Mouse (Mus musculus) cerebellum, postnatal 10 days (tissue): ENCODE measurements at regions not wholly inside any gene's neighbourhood (a gene's known extent, or its start where the extent isn't known, plus 50 kb on each side); places are given as distances from the start of the nearest gene placed in this dataset.

ENCODE experiments used
- DNase-seq, 2 experiments: peaks; one replicate each; pipeline ENCODE4 v3.0.0; 2021; ENCODE audit warnings: mixed read lengths in 2 of 2

DNA sequence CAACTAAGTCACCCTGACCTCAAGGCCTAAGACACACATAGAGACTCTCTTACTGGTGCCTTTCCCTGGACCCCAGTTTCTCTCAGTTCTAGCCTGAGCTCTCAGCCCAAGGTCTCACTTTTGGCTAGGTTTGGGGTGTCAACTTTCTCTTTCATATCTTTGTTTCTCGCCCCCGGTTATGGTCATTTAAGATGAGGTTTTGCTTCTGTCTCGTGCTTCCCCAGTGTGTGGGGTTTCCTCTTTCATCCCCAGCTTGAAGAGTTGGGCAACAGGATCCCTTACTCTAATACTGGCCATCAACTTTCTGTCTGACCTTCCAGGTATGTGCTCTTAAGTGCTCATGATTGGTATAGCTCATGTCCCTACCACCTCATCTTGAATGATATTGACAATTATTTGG lies 67.5 kb downstream of the Lmo4 start:
- DNase-seq, result no peak

- DNase-seq, result no peak
Observed at GRCm38 (mm10) chr3:144136432-144136831, 68.6 kb downstream of the Lmo4 start.

GRCm38 (mm10) chr3:144135646-144136045 lies 69.4 kb downstream of the Lmo4 start:
- no peak for DNase-seq

DNA sequence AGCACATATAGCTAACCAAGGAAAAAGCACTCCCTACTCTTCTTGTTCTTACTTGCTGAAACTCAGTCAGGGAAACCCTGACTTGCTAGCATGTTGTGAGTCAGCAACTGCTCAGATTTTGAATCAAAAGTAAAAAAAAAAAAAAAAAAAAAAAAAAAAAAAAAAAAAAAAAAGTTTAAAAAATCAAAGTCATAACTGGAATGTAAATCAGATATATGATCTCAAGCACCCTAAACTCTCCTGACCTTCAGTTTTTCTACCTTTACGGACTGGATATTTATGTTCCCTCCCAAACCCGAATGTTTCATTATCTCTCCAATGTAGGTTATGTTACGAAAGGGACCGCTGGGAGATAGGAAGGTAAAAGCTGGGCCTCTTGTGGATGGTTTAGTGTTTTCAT lies 77.0 kb downstream of the Lmo4 start:
- DNase-seq, result no peak

DNA sequence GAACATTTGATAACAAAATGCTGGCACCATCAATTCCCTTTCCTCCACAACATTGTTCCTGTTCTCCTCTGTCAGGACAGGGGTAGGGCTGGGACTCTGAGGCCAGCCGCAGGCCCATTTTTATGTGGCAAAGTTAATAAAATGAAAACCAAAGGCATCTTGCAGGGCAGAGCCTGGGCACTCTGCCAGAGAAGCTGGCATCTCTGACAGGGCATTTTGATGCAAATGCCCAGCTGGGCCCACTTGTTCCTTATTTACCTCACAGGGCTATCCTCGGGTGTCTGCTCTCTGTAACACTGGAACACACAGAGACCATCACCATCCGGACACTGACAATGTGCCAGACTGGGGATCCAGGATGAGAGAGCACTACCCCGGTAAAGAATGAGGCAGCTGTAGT lies 80.7 kb downstream of the Lmo4 start:
- DNase-seq, result peak; percentile 76 to 86

DNA sequence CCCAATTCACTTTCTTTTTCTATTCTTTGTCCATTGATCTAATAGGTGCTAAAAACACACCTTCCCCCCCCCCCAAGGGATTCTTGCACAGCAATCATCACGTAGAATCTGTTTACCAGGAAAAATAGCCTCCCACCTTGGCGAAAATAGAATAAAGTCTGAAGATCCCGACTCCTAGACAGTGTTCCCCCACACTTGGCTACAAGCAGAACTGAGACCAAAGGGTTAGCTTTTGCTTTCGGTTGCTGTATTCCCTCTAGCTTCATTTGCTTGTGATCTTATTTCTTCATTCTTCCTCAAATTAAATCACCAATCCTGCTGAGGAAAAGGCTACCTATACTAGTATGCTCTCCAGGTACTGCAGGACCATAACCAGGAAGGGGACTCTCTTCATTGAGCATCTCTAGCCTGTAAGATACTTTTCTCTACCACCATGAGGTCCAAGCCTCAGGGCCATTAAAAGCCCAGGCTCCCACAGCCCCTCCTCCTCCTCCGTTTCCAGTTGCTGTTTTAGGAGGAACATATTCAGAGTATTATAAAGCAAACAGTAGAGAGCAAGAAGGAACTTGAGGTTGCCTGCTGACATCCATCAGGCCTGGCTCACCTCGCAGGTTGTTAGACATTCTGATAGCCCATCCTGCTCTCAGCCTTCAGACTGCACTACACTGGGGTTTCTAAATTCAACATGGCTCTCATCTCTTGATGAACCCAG lies 81.5 kb downstream of the Lmo4 start:
- no peak for DNase-seq

DNA sequence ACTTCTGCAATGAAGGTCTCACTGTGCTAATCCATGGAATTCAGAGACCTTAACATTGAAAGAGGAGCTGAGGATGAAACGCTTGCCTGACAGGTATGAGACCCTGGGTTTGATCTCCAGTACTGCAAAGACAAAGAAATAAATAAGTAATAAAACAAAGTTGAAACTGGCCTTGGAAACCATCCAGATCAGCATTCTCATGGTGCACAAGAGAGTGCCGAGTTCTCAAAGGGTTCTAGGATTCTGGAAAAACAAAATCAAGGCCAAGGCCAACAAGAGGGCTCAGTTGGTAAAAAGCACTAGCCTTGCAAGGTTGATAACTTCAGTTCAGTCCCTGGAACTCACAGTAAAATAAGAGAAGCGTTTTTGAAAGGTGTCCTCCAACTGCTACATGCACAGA lies 85.9 kb downstream of the Lmo4 start:
- no peak for DNase-seq

GRCm38 (mm10) chr3:144113672-144114645 lies 91.1 kb downstream of the Lmo4 start:
- DNase-seq, result peak in 1 of 2 experiments; percentile 14

DNA sequence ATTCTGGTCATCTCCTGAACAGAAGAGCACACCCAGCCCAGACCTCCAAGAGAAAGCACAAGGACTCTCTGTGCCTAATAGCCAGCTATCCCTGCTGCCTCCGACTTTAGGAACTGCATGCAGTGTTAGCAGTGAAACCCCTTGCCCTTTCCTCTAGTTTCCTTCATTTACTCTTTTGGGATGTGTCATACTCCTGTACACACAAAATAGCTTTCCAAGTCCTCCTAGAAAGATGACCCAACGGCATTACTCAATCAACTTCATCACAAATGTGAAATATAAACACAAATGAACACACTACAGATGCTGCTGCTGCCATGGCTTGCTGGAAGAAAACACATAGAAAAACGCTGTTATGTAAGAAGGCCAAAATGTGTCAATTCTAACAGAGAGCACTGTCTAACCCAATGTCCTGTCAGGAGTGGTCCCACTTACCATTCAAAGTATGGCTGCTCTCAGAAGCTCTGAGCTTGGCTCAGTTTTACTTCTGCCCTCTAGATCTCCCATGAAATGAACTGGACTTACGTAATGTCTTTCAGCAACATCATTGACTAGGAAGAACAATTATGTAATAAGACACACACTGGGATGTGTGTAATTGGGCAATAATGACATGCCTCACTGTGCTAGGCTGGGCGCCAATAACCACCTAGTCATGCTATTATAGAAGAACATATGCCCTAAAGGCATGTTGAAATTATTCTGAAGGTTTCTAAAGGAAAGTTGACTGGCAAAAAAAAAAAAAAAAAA lies 94.5 kb downstream of the Lmo4 start:
- peak; percentile 11 to 30 for DNase-seq

- no peak for DNase-seq
Observed at GRCm38 (mm10) chr3:144109769-144110168, 95.3 kb downstream of the Lmo4 start.

DNA sequence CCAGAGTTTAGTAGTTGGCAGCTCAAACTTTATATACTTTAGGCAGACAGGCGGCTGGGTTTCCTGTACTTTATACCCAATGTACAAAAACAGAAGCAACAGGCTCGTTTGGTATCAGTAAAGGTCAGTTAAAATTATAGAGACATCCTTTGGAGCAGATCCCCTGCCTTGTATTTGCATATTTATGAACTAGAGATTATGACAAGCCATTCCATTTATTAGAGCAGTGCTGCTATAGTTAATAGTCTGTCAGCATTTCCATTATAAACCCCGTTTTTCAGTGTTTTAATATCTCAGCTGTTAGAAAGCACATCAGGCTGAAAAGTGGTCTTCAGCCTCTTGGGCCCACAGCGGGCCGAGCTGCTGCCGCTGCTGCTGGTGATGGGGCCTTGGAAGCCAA lies 96.7 kb downstream of the Lmo4 start:
- DNase-seq, result no peak

DNA sequence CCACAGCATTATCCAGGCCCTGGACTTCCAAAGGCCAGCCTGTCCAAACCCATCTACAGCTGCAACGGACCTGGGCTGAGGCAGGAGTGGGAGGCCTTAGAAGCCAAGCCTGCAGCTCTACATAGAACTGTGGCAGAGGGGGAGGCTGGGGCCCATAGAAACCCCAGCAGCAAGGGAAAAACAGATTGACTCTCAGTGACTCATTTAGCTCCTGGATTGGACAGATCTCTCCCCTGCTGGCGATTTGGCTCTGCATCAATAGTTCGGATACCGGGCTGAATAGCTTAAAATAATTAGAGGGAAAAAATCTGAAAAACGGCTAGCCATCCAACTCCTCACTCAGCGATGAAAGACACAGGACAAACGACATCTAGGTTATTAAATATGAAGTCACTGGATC lies 97.4 kb downstream of the Lmo4 start:
- peak; percentile 87 to 93 for DNase-seq

- DNase-seq, result peak in 1 of 2 experiments; percentile 12
Observed at GRCm38 (mm10) chr3:144104366-144104765, 100.7 kb downstream of the Lmo4 start.

- no peak for DNase-seq
Observed at GRCm38 (mm10) chr3:144099444-144099843, 105.6 kb downstream of the Lmo4 start.

- DNase-seq, result no peak
Observed at GRCm38 (mm10) chr3:144098762-144099161, 106.3 kb downstream of the Lmo4 start.

GRCm38 (mm10) chr3:144091231-144091630 lies 113.8 kb downstream of the Lmo4 start:
- DNase-seq, result no peak

DNA sequence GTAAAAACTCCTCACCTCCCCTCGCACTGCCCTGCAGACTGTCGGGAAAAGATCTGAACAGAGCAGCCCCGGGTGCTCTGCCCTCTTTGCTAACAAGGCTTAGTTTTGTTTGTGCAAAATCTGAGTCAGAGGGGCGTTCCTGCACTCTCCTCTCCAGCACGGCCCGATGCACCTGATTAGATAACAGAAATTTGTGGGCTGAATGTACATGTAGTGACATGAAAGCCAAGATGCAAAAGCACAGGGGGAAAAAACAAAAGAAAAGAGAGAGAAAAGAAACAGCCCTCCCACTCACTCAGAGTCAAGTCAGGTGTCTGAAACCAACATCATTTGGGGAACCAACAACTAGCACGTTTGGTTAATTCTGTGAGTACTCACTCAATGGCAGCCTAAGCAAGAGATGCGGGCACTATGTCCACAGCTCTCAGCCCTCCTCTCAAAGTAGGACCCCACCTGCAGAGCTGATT lies 115.2 kb downstream of the Lmo4 start:
- DNase-seq, result no peak

DNA sequence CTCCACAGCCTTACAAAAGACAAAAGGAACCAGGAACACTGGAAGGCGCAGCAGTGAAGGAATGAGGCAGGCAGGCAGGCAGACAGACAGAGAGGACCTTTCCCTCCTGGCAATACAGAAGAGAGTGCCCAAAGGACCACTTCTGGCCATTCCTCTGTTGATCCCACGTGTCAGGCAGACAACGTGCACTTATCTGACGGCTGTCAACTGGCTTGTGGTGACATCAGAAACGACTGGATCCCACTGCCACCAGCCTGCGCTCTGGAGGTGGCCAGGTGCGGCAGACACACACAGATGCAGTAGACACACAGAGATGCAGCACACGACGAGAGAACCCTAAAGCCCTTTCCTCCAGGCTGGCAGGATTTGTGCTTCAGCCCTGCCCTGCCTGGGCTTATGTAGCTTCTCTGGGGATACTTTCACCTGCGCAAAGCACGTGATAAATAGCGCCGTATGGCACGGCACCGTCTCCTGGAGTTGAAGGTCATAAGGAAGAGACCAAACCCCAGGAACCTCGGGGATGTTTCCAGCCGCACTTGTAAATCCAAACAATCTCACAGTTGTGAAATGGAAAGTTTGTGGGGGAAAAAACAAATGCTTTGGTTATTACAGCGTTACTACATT lies 116.6 kb downstream of the Lmo4 start:
- DNase-seq, result no peak

GRCm38 (mm10) chr3:144087771-144088170 lies 117.2 kb downstream of the Lmo4 start:
- DNase-seq, result no peak

GRCm38 (mm10) chr3:144086176-144086575 lies 118.8 kb downstream of the Lmo4 start:
- no peak for DNase-seq

GRCm38 (mm10) chr3:144079960-144080359 lies 125.1 kb downstream of the Lmo4 start:
- no peak for DNase-seq

- no peak for DNase-seq
Observed at GRCm38 (mm10) chr3:144078198-144078935, 126.7 kb downstream of the Lmo4 start.
